Mouse (Mus musculus): ENCODE data around the gene Kank4. TPM values are rescaled to one million over a fixed set of nuclear protein-coding genes. Genes with fewer than 3 reads are reported as not detected.

The Kank4 gene
- polyA plus RNA-seq, 1 experiment from 2014 or later: 2.7 TPM

DNA sequence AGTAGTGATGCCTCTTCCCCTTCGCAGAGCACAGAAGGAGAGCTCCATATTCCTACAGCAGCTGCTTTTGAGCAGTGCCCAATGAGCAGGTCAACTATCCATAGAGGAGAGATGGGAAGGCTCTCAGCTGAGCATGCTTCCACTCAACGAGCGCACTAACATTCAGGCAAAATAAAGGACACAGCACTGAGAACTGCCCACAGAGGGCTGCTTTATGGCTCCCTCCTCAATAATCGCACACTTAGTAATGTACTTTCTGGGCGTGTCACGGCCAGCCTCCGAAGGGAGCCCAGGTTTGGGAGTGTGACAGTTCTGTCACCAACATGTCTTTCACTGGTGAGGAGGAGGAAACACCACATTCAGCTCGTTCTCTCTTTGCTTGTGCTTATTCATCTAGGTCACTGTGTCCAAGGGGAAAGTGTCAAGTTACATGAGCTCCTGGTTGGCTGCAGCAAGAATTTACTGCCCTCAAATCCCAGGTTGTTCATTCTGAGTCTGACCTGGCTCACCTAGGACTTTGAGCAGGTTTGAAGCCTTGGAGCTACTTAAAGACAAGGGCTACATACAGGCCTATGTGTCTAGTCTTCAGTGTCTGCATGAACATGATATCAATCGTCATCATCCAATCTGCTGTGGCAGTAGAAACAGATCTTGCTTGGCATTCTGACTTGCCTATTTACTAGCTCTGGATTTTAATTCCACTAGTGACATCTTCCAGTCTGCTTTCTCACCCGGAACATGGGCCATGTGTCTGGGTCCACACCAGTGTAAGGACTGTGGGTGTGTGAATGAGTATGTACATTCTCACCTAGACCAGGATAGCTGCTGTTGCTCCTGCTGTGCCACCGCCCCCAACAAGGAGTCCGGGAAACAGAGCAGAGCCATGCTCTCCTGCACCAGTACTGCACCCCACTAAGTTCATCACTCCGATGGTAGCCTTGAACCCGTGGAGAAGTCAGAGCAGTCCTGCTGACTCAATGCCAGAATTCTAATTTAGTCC, 49.9 kb downstream of the Kank4 start:
- H3K27me3 ChIP-seq: no peaks in the 10 kb centered on the region
- H3K9ac ChIP-seq: no peak overlapping the region
- H3K9me3 ChIP-seq: no peaks in the 10 kb centered on the region
- no peak for ATAC-seq (ENCODE audit: insufficient number of reproducible peaks, insufficient read depth, low FRiP score, low TSS enrichment)
- no peak overlapping the region for H3K4me3 ChIP-seq
- no peaks in the 10 kb centered on the region for H3K4me1 ChIP-seq
- H3K36me3 ChIP-seq: peaks cover 25% of the 10 kb centered on the region
- WGBS: 78% methylated on average over 14 of the region's 14 CpGs
- no peak overlapping the region for H3K27ac ChIP-seq
- no peak overlapping the region for H3K4me2 ChIP-seq (replicated peaks)

DNA sequence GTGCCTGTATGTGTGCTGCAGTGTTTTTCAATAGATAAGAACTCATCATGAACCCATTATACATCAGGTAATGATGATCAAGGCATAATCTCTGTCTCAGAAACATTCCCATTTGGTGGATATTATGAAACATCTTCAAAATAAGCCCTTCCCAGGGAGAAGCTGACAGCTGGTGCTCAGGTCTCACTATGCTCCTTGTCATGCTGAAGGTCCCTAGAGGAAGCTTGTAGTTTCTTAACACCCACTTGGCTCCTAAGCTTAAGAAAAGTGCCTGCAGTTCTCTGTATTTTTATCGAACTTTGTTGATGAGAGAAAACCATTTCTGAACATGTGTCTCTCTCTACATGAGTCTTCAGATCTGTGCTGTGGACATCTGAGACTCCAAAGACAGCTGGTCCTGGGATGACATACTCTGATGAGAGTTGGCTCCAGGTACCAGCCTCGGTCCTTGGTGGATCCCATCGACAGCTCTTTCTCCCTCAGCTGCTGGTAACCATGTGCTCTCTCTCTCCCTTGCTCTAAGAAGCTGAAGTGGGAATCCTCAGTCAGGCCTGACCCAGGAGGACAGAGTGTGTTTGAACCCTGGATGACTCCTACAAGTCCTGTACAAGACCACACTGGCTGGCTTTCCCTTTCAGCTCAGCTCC, 58.3 kb downstream of the Kank4 start:
- Histone ChIP-seq H3K4me2 (replicated peaks) (no peak overlapping the region), H3K4me1 (peaks cover 13% of the 10 kb centered on the region; the same call in 1 of the 2 replicates), H3K4me3 (no peak overlapping the region), H3K9me3 (no peaks in the 10 kb centered on the region), H3K27ac (peak overlapping the region; percentile 50; the same call in 1 of the 2 replicates), H3K9ac (no peak overlapping the region), H3K36me3 (peaks cover 31% of the 10 kb centered on the region), H3K27me3 (no peaks in the 10 kb centered on the region)
- WGBS: 73% methylated on average over 3 of the region's 3 CpGs
- no peak for ATAC-seq (ENCODE audit: insufficient number of reproducible peaks, insufficient read depth, low FRiP score, low TSS enrichment)

DNA sequence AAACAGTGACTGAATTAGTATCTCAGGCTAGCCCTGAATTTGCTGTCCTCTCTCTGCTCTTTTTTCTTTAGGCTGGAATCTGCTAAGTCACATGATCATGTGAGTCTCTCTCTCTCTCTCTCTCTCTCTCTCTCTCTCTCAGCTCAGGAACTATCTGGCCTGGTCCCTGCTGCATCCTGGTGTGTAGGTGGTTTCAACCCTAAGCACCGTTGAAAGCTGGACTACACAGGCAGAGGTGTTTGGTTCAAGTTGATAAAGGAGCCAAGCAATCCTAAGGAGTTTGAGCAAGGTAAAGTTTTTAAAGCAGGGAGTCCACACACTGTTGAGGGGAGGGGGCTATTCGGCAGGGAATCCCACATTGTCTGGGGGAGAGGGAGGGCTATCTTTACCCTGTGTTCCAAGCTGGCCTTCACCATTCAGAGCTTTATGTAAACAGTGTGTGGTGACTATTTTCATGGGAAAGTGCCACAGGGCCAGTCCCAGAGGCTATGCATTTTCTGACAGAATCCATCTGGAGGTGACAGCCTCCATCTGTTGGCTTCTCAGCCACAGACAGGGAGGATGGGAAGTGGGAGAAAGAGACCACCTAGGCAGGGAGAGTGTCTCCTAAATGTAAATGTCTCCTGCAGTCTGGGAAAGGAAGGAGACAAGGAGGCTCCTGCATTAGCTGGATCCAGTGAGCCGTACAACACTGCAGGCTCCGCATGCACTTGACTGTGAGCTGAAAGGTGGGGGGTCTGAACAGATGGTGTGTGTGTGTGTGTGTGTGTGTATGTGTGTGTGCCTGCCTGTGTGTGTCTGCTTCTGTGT, 59.1 kb downstream of the Kank4 start:
- Histone ChIP-seq H3K4me2 (replicated peaks) (no peak overlapping the region), H3K27me3 (no peaks in the 10 kb centered on the region), H3K27ac (peak overlapping the region; percentile 50; the same call in 1 of the 2 replicates), H3K4me1 (peaks cover 13% of the 10 kb centered on the region; the same call in 1 of the 2 replicates), H3K9me3 (no peaks in the 10 kb centered on the region), H3K4me3 (no peak overlapping the region), H3K36me3 (peaks cover 30% of the 10 kb centered on the region), H3K9ac (no peak overlapping the region)
- peak; percentile 71; the same call in 1 of the 2 replicates for ATAC-seq (ENCODE audit: insufficient number of reproducible peaks, insufficient read depth, low FRiP score, low TSS enrichment)
- 62% methylated on average over 4 of the region's 4 CpGs for WGBS

DNA sequence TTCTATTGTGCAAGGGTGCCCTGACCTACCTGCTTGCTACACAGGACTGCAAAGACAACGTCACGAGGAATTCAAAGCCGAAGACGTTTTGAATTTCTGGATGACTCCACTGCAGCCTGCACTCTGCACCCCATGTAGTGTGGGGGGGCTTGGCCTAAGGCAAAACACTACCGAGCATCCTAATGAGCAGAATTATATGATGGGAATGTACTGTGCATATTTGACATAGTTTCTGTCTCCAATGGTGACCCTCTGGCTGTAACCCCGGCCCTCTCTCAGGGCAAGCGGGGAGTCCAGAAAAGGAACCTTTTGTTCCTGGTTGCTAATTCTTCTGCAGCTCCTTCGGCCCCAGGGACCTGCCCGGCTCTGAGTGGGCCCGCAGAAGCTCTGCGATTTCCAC, 61.2 kb downstream of the Kank4 start:
- Histone ChIP-seq H3K4me3 (no peak overlapping the region), H3K36me3 (peaks cover 24% of the 10 kb centered on the region), H3K4me1 (peaks cover 13% of the 10 kb centered on the region; the same call in 1 of the 2 replicates), H3K4me2 (replicated peaks) (no peak overlapping the region), H3K27ac (no peak overlapping the region), H3K27me3 (no peaks in the 10 kb centered on the region), H3K9ac (no peak overlapping the region), H3K9me3 (no peaks in the 10 kb centered on the region)
- ATAC-seq (ENCODE audit: insufficient number of reproducible peaks, insufficient read depth, low FRiP score, low TSS enrichment): no peak
- 30% methylated on average over 11 of the region's 11 CpGs for WGBS

DNA sequence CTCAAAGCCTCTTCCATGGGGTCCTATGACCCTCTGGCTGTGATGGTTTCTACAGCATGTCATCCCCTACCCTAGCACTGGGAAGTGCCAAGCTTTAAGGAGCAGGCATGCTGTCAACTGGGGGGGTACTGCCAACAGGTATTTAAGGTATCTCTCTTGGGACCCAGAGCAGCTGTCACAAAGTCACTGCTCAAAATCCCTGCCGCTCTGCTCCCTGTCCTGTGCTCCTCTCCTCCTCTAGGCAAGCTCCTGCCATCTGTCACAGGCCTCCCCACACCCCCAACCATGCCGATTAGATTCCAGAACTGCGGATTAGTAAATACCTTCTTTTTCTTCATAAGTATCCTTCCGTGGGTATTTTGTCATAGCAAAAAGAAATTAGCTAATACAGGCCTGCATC, 62.9 kb downstream of the Kank4 start:
- Histone ChIP-seq H3K27ac (no peak overlapping the region), H3K27me3 (no peaks in the 10 kb centered on the region), H3K9me3 (no peaks in the 10 kb centered on the region), H3K4me1 (peaks cover 13% of the 10 kb centered on the region; the same call in 1 of the 2 replicates), H3K36me3 (peaks cover 20% of the 10 kb centered on the region; the same call in 1 of the 2 replicates), H3K4me2 (replicated peaks) (no peak overlapping the region), H3K4me3 (no peak overlapping the region), H3K9ac (no peak overlapping the region)
- no peak for ATAC-seq (ENCODE audit: insufficient number of reproducible peaks, insufficient read depth, low FRiP score, low TSS enrichment)
- WGBS: 81% methylated on average over 4 of the region's 4 CpGs

DNA sequence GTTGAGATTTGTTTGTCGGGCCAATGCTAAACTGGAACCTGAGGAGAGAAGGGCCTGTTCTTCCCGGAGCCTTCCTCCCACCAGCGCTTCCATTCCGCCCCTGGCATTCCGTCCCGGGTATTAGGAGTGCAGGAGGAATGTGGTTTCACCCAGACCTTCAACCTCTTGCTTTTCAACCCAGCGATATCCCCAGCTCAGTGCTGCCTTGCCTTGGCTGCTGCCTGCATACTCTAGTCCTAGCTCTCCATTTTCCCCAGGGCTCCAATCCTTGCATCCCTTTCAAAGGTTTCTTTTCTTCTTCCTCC, 73.5 kb downstream of the Kank4 start:
- ATAC-seq (ENCODE audit: insufficient number of reproducible peaks, insufficient read depth, low FRiP score, low TSS enrichment): no peak
- Histone ChIP-seq H3K4me1 (peaks cover 8% of the 10 kb centered on the region), H3K27me3 (no peaks in the 10 kb centered on the region), H3K27ac (no peak overlapping the region), H3K4me3 (no peak overlapping the region), H3K9ac (no peak overlapping the region), H3K9me3 (no peaks in the 10 kb centered on the region), H3K36me3 (no peaks in the 10 kb centered on the region), H3K4me2 (replicated peaks) (no peak overlapping the region)
- WGBS: 13% methylated on average over 7 of the region's 7 CpGs

DNA sequence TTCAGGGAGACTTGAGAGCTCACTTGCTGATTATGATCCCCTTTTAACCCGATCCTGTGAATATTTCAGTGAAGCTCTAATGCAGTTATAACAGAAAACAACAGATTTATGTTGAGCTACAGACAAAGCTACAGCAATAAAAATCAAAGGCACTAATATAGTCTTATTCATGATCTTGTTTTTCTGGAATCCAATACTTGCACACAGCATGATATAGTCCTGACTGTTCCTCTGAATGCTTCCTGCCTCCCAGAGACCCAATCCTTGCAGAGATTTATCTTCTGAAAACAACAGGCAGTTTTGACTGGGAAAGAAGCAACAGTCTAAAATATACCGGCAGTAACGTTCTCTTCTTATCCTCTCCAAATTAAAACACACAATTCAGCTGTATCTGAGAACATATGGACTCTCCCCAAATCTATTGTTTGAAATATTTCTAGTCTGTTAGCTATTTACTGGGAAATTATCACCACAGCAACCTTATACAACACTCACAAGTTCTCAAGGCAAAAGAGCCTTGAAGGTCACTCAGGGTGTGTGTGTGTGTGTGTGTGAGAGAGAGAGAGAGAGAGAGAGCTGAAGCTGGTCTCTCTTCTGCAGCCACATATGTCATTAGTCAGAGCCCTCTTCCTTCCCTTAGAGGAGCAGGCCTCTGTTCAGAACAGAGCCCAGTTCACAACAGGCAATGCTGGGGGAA, 74.0 kb downstream of the Kank4 start:
- Histone ChIP-seq H3K27ac (0 out of 2 replicates have a peak overlapping the region, but pooled peaks have one; percentile 63), H3K9ac (no peak overlapping the region), H3K4me1 (peaks cover 8% of the 10 kb centered on the region), H3K27me3 (no peaks in the 10 kb centered on the region), H3K4me2 (replicated peaks) (no peak overlapping the region), H3K9me3 (no peaks in the 10 kb centered on the region), H3K4me3 (no peak overlapping the region), H3K36me3 (no peaks in the 10 kb centered on the region)
- no peak for ATAC-seq (ENCODE audit: insufficient number of reproducible peaks, insufficient read depth, low FRiP score, low TSS enrichment)
- 44% methylated on average over 3 of the region's 3 CpGs for WGBS

DNA sequence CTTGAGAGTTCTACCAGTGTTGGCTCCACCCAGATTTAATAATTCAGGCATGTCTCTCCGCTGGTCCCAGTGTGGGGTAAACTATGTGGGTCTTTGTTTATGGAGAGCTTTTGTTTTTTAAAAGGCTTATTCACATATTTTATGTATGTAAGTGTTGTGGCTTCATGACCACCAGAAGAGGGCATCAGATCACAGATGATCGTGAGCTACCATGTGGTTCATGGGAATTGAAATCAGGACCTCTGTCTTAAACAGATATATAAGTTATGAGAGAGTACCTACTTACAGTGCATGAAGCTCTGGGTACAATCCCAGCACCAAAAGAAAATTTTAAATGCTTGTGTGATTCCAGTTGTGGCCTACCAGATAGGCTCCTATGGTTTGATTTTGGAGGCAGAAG, 77.6 kb downstream of the Kank4 start:
- Histone ChIP-seq H3K4me2 (replicated peaks) (no peak overlapping the region), H3K27me3 (no peaks in the 10 kb centered on the region), H3K9me3 (no peaks in the 10 kb centered on the region), H3K4me1 (peaks cover 8% of the 10 kb centered on the region), H3K9ac (no peak overlapping the region), H3K4me3 (no peak overlapping the region), H3K36me3 (no peaks in the 10 kb centered on the region), H3K27ac (no peak overlapping the region)
- no peak for ATAC-seq (ENCODE audit: insufficient number of reproducible peaks, insufficient read depth, low FRiP score, low TSS enrichment)
- 37% methylated on average over 2 of the region's 2 CpGs for WGBS

DNA sequence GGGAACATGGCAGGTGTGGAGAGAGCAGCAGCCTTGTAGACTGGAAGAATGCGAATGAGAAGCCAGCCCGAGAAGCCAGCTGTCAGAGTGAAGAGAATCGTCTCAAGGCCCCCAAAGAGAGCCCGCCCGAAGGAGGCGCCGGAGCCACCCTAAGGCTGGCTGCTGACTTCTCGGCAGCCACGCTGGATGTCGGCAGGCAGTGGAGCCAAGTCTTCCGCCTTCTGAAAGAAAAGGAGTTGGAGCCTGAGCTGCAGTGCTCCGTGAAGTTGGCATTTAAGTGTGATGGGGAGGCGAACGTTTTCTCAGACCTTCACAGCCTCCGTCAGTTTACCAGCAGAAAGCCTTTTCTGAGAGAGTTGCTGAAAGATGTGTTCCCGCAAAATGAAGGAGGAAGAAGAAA, 83.7 kb downstream of the Kank4 start:
- no peak for ATAC-seq (ENCODE audit: insufficient number of reproducible peaks, insufficient read depth, low FRiP score, low TSS enrichment)
- Histone ChIP-seq H3K4me1 (0 out of 2 replicates have a peak, but pooled peaks cover under 1% of the 10 kb centered on the region), H3K36me3 (no peaks in the 10 kb centered on the region), H3K9ac (no peak overlapping the region), H3K27ac (no peak overlapping the region), H3K9me3 (no peaks in the 10 kb centered on the region), H3K4me2 (replicated peaks) (no peak overlapping the region), H3K4me3 (no peak overlapping the region), H3K27me3 (no peaks in the 10 kb centered on the region)
- 91% methylated on average over 16 of the region's 16 CpGs for WGBS

DNA sequence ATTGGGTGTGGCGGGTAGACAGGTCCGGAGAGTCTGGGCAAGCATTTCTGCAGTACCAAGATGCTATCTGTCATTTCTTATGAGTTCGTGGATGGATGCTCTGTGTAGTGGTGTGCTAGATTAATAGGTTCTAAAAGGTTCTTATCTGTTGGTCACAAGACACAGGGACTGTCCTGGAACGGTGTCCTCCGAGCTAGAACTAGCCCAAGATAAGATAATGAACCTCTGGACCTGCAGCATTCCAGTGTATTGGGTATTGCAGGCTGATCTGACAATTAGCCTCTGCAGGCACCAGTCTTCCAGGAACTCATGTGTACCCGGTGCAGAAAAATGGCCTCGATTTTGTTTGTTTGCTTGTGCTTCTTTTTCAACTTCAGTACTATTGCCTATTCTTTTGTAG, 88.6 kb downstream of the Kank4 start:
- Histone ChIP-seq H3K27me3 (peaks cover 20% of the 10 kb centered on the region), H3K4me2 (replicated peaks) (no peak overlapping the region), H3K4me1 (peaks cover 12% of the 10 kb centered on the region), H3K27ac (no peak overlapping the region), H3K4me3 (no peak overlapping the region), H3K36me3 (no peaks in the 10 kb centered on the region), H3K9me3 (no peaks in the 10 kb centered on the region), H3K9ac (no peak overlapping the region)
- ATAC-seq (ENCODE audit: insufficient number of reproducible peaks, insufficient read depth, low FRiP score, low TSS enrichment): no peak
- 69% methylated on average over 7 of the region's 7 CpGs for WGBS

DNA sequence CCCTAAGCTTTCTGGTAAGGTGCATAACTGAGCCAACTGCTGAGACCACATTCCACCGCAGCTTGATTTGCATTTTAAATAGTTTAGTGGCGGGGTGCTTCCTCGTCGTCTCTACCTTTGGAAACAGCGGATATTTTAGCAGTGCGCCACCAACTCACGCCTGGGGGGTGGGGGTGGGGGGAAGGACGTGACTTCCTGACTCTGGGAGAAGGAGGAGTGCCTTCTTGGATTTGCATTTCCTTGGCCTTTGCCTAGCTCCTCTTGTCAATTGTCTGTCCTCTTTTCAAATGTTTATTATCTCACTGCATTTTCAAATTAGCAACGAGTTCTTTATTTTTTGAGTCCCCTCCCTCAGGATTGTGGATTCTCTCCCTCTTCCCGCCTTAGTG, 89.4 kb downstream of the Kank4 start:
- no peaks in the 10 kb centered on the region for H3K36me3 ChIP-seq
- 2% methylated on average over 10 of the region's 10 CpGs for WGBS
- H3K9me3 ChIP-seq: no peaks in the 10 kb centered on the region
- peak overlapping the region; percentile 78 for H3K4me2 ChIP-seq (replicated peaks)
- ATAC-seq (ENCODE audit: insufficient number of reproducible peaks, insufficient read depth, low FRiP score, low TSS enrichment): no peak
- no peak overlapping the region for H3K9ac ChIP-seq
- no peak overlapping the region for H3K27ac ChIP-seq
- H3K27me3 ChIP-seq: peaks cover 20% of the 10 kb centered on the region
- H3K4me3 ChIP-seq: peak overlapping the region; percentile 42
- peaks cover 12% of the 10 kb centered on the region for H3K4me1 ChIP-seq

Data from embryonic facial prominence, embryonic 12.5 days (tissue).